Mouse (Mus musculus) liver, embryonic 18 days (tissue): ENCODE data around the gene Smim7. TPM values are rescaled to one million over a fixed set of nuclear protein-coding genes. Genes with fewer than 3 reads are reported as not detected.

Experiments used
- polyA plus RNA-seq: library from polyadenylated mRNA; depleted of rRNA; stranded (reverse); fragments of >200 nt; gene quantifications from 2 replicates; pipeline ENCODE4 v1.2.3, GENCODE M21; 2012; rRNA removed

Gene Smim7
- 19.6 and 22.6 TPM in 2 replicates for polyA plus RNA-seq

GRCm38 (mm10) chr8:72570633-72571610 lies at the start of gene Smim7:
TSS of gene Smim7 (minus strand) at chr8:72571088.

GRCm38 (mm10) chr8:72571611-72572473 lies 954 bp upstream of the Smim7 start, which contains the start of gene Tmem38a:
TSS of gene Tmem38a (plus strand) at chr8:72572055.

GRCm38 (mm10) chr8:72547802-72548643 lies 22.9 kb downstream of the Smim7 start, which contains the start of gene Med26:
TSS of gene Med26 (minus strand) at chr8:72548270.

Other genes starting within 250 kb of the Smim7 start
- 16.9 and 20.9 TPM in 2 replicates for gene Eps15l1, start 149.6 kb downstream of the Smim7 start, polyA plus RNA-seq
- 0.22 and 0.32 TPM in 2 replicates for gene Calr3, start 127.2 kb downstream of the Smim7 start, polyA plus RNA-seq
- gene 1700030K09Rik, start 127.2 kb downstream of the Smim7 start, polyA plus RNA-seq = 2.4 and 2.5 TPM in 2 replicates
- 13.3 and 15.6 TPM in 2 replicates for gene Cherp, start 95.9 kb downstream of the Smim7 start, polyA plus RNA-seq
- 9.6 and 10.1 TPM in 2 replicates for gene Slc35e1, start 78.5 kb downstream of the Smim7 start, polyA plus RNA-seq
- gene Med26, start 22.8 kb downstream of the Smim7 start, polyA plus RNA-seq = 3.5 and 4.8 TPM in 2 replicates
- 2.1 and 2.2 TPM in 2 replicates for gene Tmem38a, start 967 bp upstream of the Smim7 start, polyA plus RNA-seq
- gene Nwd1, start 75.6 kb upstream of the Smim7 start, polyA plus RNA-seq = 0.01 TPM in 2 replicates
- gene Sin3b, start 152.2 kb upstream of the Smim7 start, polyA plus RNA-seq = 56.4 and 59.5 TPM in 2 replicates
- gene F2rl3, start 190.8 kb upstream of the Smim7 start, polyA plus RNA-seq = 2.9 TPM in 2 replicates